Mouse (Mus musculus): ENCODE results near the gene Acap3. TPM values are rescaled to one million over a fixed set of nuclear protein-coding genes. Genes with fewer than 3 reads are reported as not detected.

The Acap3 gene
- polyA plus RNA-seq, 1 experiment: 130 TPM

- TF ChIP-seq CTCF (IDR thresholded peaks at IDR 0.05; ENCODE audit: borderline replicate concordance, extremely low read depth, insufficient read depth, insufficient read length) (no peak), POLR2A (IDR thresholded peaks at IDR 0.05; ENCODE audit: borderline replicate concordance, extremely low read depth, insufficient read depth, insufficient read length, poor library complexity, severe bottlenecking) (no peak)
- no peak for DNase-seq (ENCODE audit: low read depth)
Observed at GRCm38 (mm10) chr4:155898318-155898717, 6.7 kb downstream of the Acap3 start.

- no peak for DNase-seq (ENCODE audit: low read depth)
- TF ChIP-seq POLR2A (IDR thresholded peaks at IDR 0.05; ENCODE audit: borderline replicate concordance, extremely low read depth, insufficient read depth, insufficient read length, poor library complexity, severe bottlenecking): no peak
- no peak for TF ChIP-seq CTCF (IDR thresholded peaks at IDR 0.05; ENCODE audit: borderline replicate concordance, extremely low read depth, insufficient read depth, insufficient read length)
Observed at GRCm38 (mm10) chr4:155899355-155899754, 7.7 kb downstream of the Acap3 start.

GRCm38 (mm10) chr4:155901205-155901604, 9.6 kb downstream of the Acap3 start:
- peak; percentile 37 for DNase-seq (ENCODE audit: low read depth)
- TF ChIP-seq CTCF (IDR thresholded peaks at IDR 0.05; ENCODE audit: borderline replicate concordance, extremely low read depth, insufficient read depth, insufficient read length): no peak
- TF ChIP-seq POLR2A (IDR thresholded peaks at IDR 0.05; ENCODE audit: borderline replicate concordance, extremely low read depth, insufficient read depth, insufficient read length, poor library complexity, severe bottlenecking): no peak

GRCm38 (mm10) chr4:155903246-155903645, 11.6 kb downstream of the Acap3 start:
- DNase-seq (ENCODE audit: low read depth): no peak

GRCm38 (mm10) chr4:155904318-155905102, 12.9 kb downstream of the Acap3 start:
- no peak for TF ChIP-seq POLR2A (IDR thresholded peaks at IDR 0.05; ENCODE audit: borderline replicate concordance, extremely low read depth, insufficient read depth, insufficient read length, poor library complexity, severe bottlenecking)
- peak; percentile 27; the same call in 1 of the 2 replicates for TF ChIP-seq CTCF (IDR thresholded peaks at IDR 0.05; ENCODE audit: borderline replicate concordance, extremely low read depth, insufficient read depth, insufficient read length)
- peak; percentile 35 for DNase-seq (ENCODE audit: low read depth)

More at GRCm38 (mm10) chr4:155903246-155903645, 11.6 kb downstream of the Acap3 start:
- TF ChIP-seq POLR2A (IDR thresholded peaks at IDR 0.05; ENCODE audit: borderline replicate concordance, extremely low read depth, insufficient read depth, insufficient read length, poor library complexity, severe bottlenecking) (no peak), CTCF (IDR thresholded peaks at IDR 0.05; ENCODE audit: borderline replicate concordance, extremely low read depth, insufficient read depth, insufficient read length) (no peak)

GRCm38 (mm10) chr4:155905634-155906033, 14.0 kb downstream of the Acap3 start:
- no peak for DNase-seq (ENCODE audit: low read depth)
- TF ChIP-seq CTCF (IDR thresholded peaks at IDR 0.05; ENCODE audit: borderline replicate concordance, extremely low read depth, insufficient read depth, insufficient read length) (no peak), POLR2A (IDR thresholded peaks at IDR 0.05; ENCODE audit: borderline replicate concordance, extremely low read depth, insufficient read depth, insufficient read length, poor library complexity, severe bottlenecking) (no peak)

- no peak for DNase-seq (ENCODE audit: low read depth)
- TF ChIP-seq POLR2A (IDR thresholded peaks at IDR 0.05; ENCODE audit: borderline replicate concordance, extremely low read depth, insufficient read depth, insufficient read length, poor library complexity, severe bottlenecking) (no peak), CTCF (IDR thresholded peaks at IDR 0.05; ENCODE audit: borderline replicate concordance, extremely low read depth, insufficient read depth, insufficient read length) (no peak)
Observed at GRCm38 (mm10) chr4:155906125-155906524, 14.5 kb downstream of the Acap3 start.

GRCm38 (mm10) chr4:155907003-155907402, 15.4 kb downstream of the Acap3 start:
- no peak for TF ChIP-seq CTCF (IDR thresholded peaks at IDR 0.05; ENCODE audit: borderline replicate concordance, extremely low read depth, insufficient read depth, insufficient read length)
- no peak for TF ChIP-seq POLR2A (IDR thresholded peaks at IDR 0.05; ENCODE audit: borderline replicate concordance, extremely low read depth, insufficient read depth, insufficient read length, poor library complexity, severe bottlenecking)
- no peak for DNase-seq (ENCODE audit: low read depth)

- no peak for DNase-seq (ENCODE audit: low read depth)
- TF ChIP-seq POLR2A (IDR thresholded peaks at IDR 0.05; ENCODE audit: borderline replicate concordance, extremely low read depth, insufficient read depth, insufficient read length, poor library complexity, severe bottlenecking) (no peak), CTCF (IDR thresholded peaks at IDR 0.05; ENCODE audit: borderline replicate concordance, extremely low read depth, insufficient read depth, insufficient read length) (no peak)
Observed at GRCm38 (mm10) chr4:155908281-155908680, 16.7 kb downstream of the Acap3 start.

- DNase-seq (ENCODE audit: low read depth): no peak
- no peak for TF ChIP-seq POLR2A (IDR thresholded peaks at IDR 0.05; ENCODE audit: borderline replicate concordance, extremely low read depth, insufficient read depth, insufficient read length, poor library complexity, severe bottlenecking)
- no peak for TF ChIP-seq CTCF (IDR thresholded peaks at IDR 0.05; ENCODE audit: borderline replicate concordance, extremely low read depth, insufficient read depth, insufficient read length)
Observed at GRCm38 (mm10) chr4:155908751-155909150, 17.1 kb downstream of the Acap3 start.

GRCm38 (mm10) chr4:155932031-155932430, 40.4 kb downstream of the Acap3 start:
- TF ChIP-seq CTCF (IDR thresholded peaks at IDR 0.05; ENCODE audit: borderline replicate concordance, extremely low read depth, insufficient read depth, insufficient read length) (no peak), POLR2A (IDR thresholded peaks at IDR 0.05; ENCODE audit: borderline replicate concordance, extremely low read depth, insufficient read depth, insufficient read length, poor library complexity, severe bottlenecking) (no peak)
- no peak for DNase-seq (ENCODE audit: low read depth)

GRCm38 (mm10) chr4:155943049-155943452, 51.4 kb downstream of the Acap3 start:
- no peak for DNase-seq (ENCODE audit: low read depth)
- TF ChIP-seq CTCF (IDR thresholded peaks at IDR 0.05; ENCODE audit: borderline replicate concordance, extremely low read depth, insufficient read depth, insufficient read length): no peak
- TF ChIP-seq POLR2A (IDR thresholded peaks at IDR 0.05; ENCODE audit: borderline replicate concordance, extremely low read depth, insufficient read depth, insufficient read length, poor library complexity, severe bottlenecking): no peak
